Mouse (Mus musculus) myocyte (in vitro differentiated cells): ENCODE results near the gene Alms1. TPM values are rescaled to one million over a fixed set of nuclear protein-coding genes. Genes with fewer than 3 reads are reported as not detected.

ENCODE experiments used
- H3K27me3 ChIP-seq: one replicate; pipeline ENCODE4 v1.6.1; 2011; ENCODE audit not compliant: control insufficient read depth, insufficient read depth, insufficient read length
- H3K36me3 ChIP-seq: one replicate; pipeline ENCODE4 v1.6.1; 2011; ENCODE audit not compliant: control insufficient read depth, insufficient read depth
- H3K4me2 ChIP-seq: one replicate; pipeline ENCODE4 v1.6.1; 2011; ENCODE audit warnings: low read depth, control low read depth
- H3K4me3 ChIP-seq: one replicate; pipeline ENCODE4 v1.5.1; 2011; ENCODE audit warnings: mild to moderate bottlenecking, control low read depth, moderate library complexity
- H3K79me2 ChIP-seq: one replicate; pipeline ENCODE4 v1.6.1; 2011; ENCODE audit not compliant: control insufficient read depth, insufficient read depth
- H3ac ChIP-seq: one replicate; pipeline ENCODE4 v1.6.1; 2011; ENCODE audit not compliant: control insufficient read depth, insufficient read length
- CEBPB ChIP-seq: IDR thresholded peaks from 2 replicates; pipeline ENCODE4 v1.6.1; 2011; ENCODE audit warnings: mild to moderate bottlenecking, moderate library complexity; ENCODE audit not compliant: poor library complexity, insufficient read depth, severe bottlenecking
- E2F4 ChIP-seq: IDR thresholded peaks from one replicate; pipeline ENCODE4 v1.6.1; 2011; ENCODE audit warnings: mild to moderate bottlenecking, control low read depth, moderate library complexity; ENCODE audit not compliant: insufficient read depth
- MAX ChIP-seq: IDR thresholded peaks from one replicate; pipeline ENCODE4 v1.6.1; 2011; ENCODE audit warnings: low read depth, mild to moderate bottlenecking, control low read depth
- MYOD1 ChIP-seq, 3 experiments: IDR thresholded peaks; one replicate each; pipeline ENCODE4 v1.6.1; 2011; ENCODE audit warnings: control low read depth in 2 of 3, low read depth in 2 of 3, mild to moderate bottlenecking in 2 of 3, moderate library complexity in 1 of 3; ENCODE audit not compliant: insufficient read length in 2 of 3, control insufficient read depth in 1 of 3
- MYOG ChIP-seq, 3 experiments: IDR thresholded peaks; one replicate each; pipeline ENCODE4 v1.6.1; 2011; ENCODE audit warnings: control low read depth in 2 of 3, low read depth in 2 of 3, mild to moderate bottlenecking in 2 of 3; ENCODE audit not compliant: insufficient read length in 2 of 3, control insufficient read depth in 1 of 3, insufficient read depth in 1 of 3
- POLR2A ChIP-seq: IDR thresholded peaks from one replicate; pipeline ENCODE4 v1.6.1; 2011; ENCODE audit warnings: low read depth, mild to moderate bottlenecking, control low read depth, moderate library complexity; ENCODE audit not compliant: insufficient read length
- POLR2AphosphoS2 ChIP-seq: IDR thresholded peaks from one replicate; pipeline ENCODE4 v1.6.1; 2011; ENCODE audit warnings: low read depth, control low read depth; ENCODE audit not compliant: insufficient read length
- REST ChIP-seq: IDR thresholded peaks from one replicate; pipeline ENCODE4 v1.6.1; 2011; ENCODE audit warnings: mild to moderate bottlenecking, control low read depth, moderate library complexity; ENCODE audit not compliant: insufficient read depth, insufficient read length
- SRF ChIP-seq: IDR thresholded peaks from one replicate; pipeline ENCODE4 v1.6.1; 2011; ENCODE audit warnings: low read depth; ENCODE audit not compliant: control insufficient read depth, insufficient read length
- TCF12 ChIP-seq: IDR thresholded peaks from one replicate; pipeline ENCODE4 v1.6.1; 2011; ENCODE audit warnings: mild to moderate bottlenecking, control low read depth; ENCODE audit not compliant: poor library complexity, insufficient read depth, severe bottlenecking
- TCF3 ChIP-seq: IDR thresholded peaks from one replicate; pipeline ENCODE4 v1.6.1; 2011; ENCODE audit warnings: low read depth, control low read depth; ENCODE audit not compliant: insufficient read length
- USF1 ChIP-seq: IDR thresholded peaks from one replicate; pipeline ENCODE4 v1.6.1; 2011; ENCODE audit warnings: low read depth, mild to moderate bottlenecking, control low read depth, moderate library complexity
- polyA plus RNA-seq: library from polyadenylated mRNA; unstranded; fragments of >200 nt; fragmentation: generic; extraction: Trizol; gene quantifications from one replicate; pipeline ENCODE4 v1.2.1, GENCODE M21; 2012; ENCODE audit warnings: missing spikeins

Gene Alms1
- polyA plus RNA-seq, 1 experiment: 0.62 TPM

- H3K4me2 ChIP-seq: no peak overlapping the region
- H3K36me3 ChIP-seq: peaks cover 28% of the 10 kb centered on the region
- no peak overlapping the region for H3ac ChIP-seq
- H3K4me3 ChIP-seq: no peak overlapping the region
- no peaks in the 10 kb centered on the region for H3K27me3 ChIP-seq
- no peaks in the 10 kb centered on the region for H3K79me2 ChIP-seq
- TF ChIP-seq USF1 (no peak), TCF12 (no peak), POLR2AphosphoS2 (no peak), CEBPB (no peak), MYOD1 (IDR thresholded peaks at IDR 0.05; ENCODE audit: control insufficient read depth in 1 of 3, insufficient read length in 2 of 3, low read depth in 2 of 3) (no peak), MYOG (IDR thresholded peaks at IDR 0.05; ENCODE audit: control insufficient read depth in 1 of 3, insufficient read depth in 1 of 3, insufficient read length in 2 of 3, low read depth in 2 of 3) (no peak), POLR2A (no peak), TCF3 (no peak), E2F4 (no peak), SRF (no peak), REST (no peak), MAX (no peak)
Observed at GRCm38 (mm10) chr6:85620826-85621225, 33.5 kb downstream of the Alms1 start.

DNA sequence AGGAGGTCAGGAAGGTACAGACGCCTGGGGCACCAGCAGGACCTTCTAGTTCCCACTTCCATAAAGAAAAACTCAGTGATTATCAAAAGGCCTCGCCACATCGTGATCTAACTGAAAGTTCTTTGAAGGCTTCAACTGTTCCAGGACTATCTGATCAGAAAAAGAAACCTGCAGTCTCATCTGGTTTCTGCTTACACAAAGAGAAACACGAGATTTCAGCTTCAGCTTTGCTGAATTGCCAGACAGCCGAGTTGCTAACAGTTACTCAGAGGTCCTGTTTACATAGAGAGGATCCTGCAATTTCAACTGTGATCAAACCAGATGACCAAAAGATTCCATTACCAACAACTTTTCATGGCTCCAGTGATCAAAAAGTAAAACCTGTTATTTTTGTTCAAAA is 34.3 kb downstream of the Alms1 start:
- H3K79me2 ChIP-seq: no peaks in the 10 kb centered on the region
- no peak overlapping the region for H3K4me2 ChIP-seq
- no peak overlapping the region for H3K4me3 ChIP-seq
- no peak for TF ChIP-seq TCF12
- TF ChIP-seq E2F4: no peak
- no peak for TF ChIP-seq USF1
- TF ChIP-seq POLR2AphosphoS2: no peak
- no peak for TF ChIP-seq SRF
- no peak for TF ChIP-seq TCF3
- no peak for TF ChIP-seq MAX
- no peak for TF ChIP-seq POLR2A
- no peak for TF ChIP-seq MYOD1 (IDR thresholded peaks at IDR 0.05; ENCODE audit: control insufficient read depth in 1 of 3, insufficient read length in 2 of 3, low read depth in 2 of 3)
- no peak for TF ChIP-seq MYOG (IDR thresholded peaks at IDR 0.05; ENCODE audit: control insufficient read depth in 1 of 3, insufficient read depth in 1 of 3, insufficient read length in 2 of 3, low read depth in 2 of 3)
- no peak for TF ChIP-seq REST
- no peak for TF ChIP-seq CEBPB
- H3K27me3 ChIP-seq: no peaks in the 10 kb centered on the region
- no peak overlapping the region for H3ac ChIP-seq
- H3K36me3 ChIP-seq: peaks cover 28% of the 10 kb centered on the region

GRCm38 (mm10) chr6:85624511-85624910 is 37.2 kb downstream of the Alms1 start:
- no peak overlapping the region for H3K4me3 ChIP-seq
- H3K36me3 ChIP-seq: peaks cover 34% of the 10 kb centered on the region

DNA sequence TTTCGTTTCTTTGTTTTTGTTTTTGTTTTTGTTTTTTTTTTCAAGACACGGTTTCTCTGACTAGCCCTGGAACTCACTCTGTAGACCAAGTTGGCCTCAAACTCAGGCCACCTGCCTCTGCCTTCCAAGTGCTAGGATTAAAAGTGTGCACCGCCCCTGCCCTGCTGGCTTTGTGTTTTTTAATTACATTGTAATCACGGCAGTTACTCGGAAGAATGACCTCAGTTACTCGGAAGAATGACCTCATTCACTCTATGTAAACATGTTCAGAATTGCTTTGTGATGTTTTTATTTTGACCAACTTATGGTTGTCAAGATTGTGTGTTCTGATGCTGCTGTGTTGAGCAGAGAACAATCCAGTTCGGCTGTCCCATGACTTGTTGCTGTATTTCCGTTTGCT is 45.8 kb downstream of the Alms1 start:
- Histone ChIP-seq H3ac (no peak overlapping the region), H3K27me3 (no peaks in the 10 kb centered on the region), H3K4me3 (no peak overlapping the region), H3K36me3 (peaks cover 8% of the 10 kb centered on the region), H3K4me2 (no peak overlapping the region), H3K79me2 (no peaks in the 10 kb centered on the region)
- TF ChIP-seq MAX (no peak), REST (no peak), SRF (no peak), CEBPB (no peak), POLR2AphosphoS2 (no peak), E2F4 (no peak), MYOG (IDR thresholded peaks at IDR 0.05; ENCODE audit: control insufficient read depth in 1 of 3, insufficient read depth in 1 of 3, insufficient read length in 2 of 3, low read depth in 2 of 3) (no peak), USF1 (no peak), MYOD1 (IDR thresholded peaks at IDR 0.05; ENCODE audit: control insufficient read depth in 1 of 3, insufficient read length in 2 of 3, low read depth in 2 of 3) (no peak), POLR2A (no peak), TCF12 (no peak), TCF3 (no peak)

More at GRCm38 (mm10) chr6:85624511-85624910, 37.2 kb downstream of the Alms1 start:
- Histone ChIP-seq H3K4me2 (no peak overlapping the region), H3K79me2 (no peaks in the 10 kb centered on the region), H3ac (no peak overlapping the region), H3K27me3 (no peaks in the 10 kb centered on the region)
- TF ChIP-seq POLR2A: no peak
- no peak for TF ChIP-seq MYOD1 (IDR thresholded peaks at IDR 0.05; ENCODE audit: control insufficient read depth in 1 of 3, insufficient read length in 2 of 3, low read depth in 2 of 3)
- TF ChIP-seq MAX: no peak
- TF ChIP-seq REST: no peak
- TF ChIP-seq MYOG (IDR thresholded peaks at IDR 0.05; ENCODE audit: control insufficient read depth in 1 of 3, insufficient read depth in 1 of 3, insufficient read length in 2 of 3, low read depth in 2 of 3): no peak
- TF ChIP-seq E2F4: no peak
- TF ChIP-seq USF1: no peak
- no peak for TF ChIP-seq TCF3
- no peak for TF ChIP-seq TCF12
- TF ChIP-seq POLR2AphosphoS2: no peak
- TF ChIP-seq SRF: no peak
- no peak for TF ChIP-seq CEBPB
